Mouse (Mus musculus) hindbrain, postnatal 0 days (tissue): ENCODE data around the gene Vmn2r61. TPM values are rescaled to one million over a fixed set of nuclear protein-coding genes. Genes with fewer than 3 reads are reported as not detected.

ENCODE experiments used
- ATAC-seq: fragments of 200-750 bp; cut with Nextera tagmentation; 2 replicates; pipeline ENCODE4 v1.8.0; 2017; ENCODE audit warnings: mild to moderate bottlenecking, moderate TSS enrichment, moderate library complexity
- DNase-seq: peaks from one replicate; pipeline ENCODE4 v3.0.0-alpha.2; 2015; ENCODE audit warnings: low spot score
- H3K27ac ChIP-seq: fragments of 300-500 bp; sonication (generic); 2 replicates; pipeline ENCODE4 v1.5.1; 2014; ENCODE audit warnings: mild to moderate bottlenecking
- H3K27me3 ChIP-seq: fragments of 300-500 bp; sonication (generic); 2 replicates; pipeline ENCODE4 v1.6.1; 2014; ENCODE audit warnings: low read length, mixed read lengths; ENCODE audit not compliant: insufficient read depth
- H3K36me3 ChIP-seq: fragments of 300-500 bp; sonication (generic); 2 replicates; pipeline ENCODE4 v1.6.1; 2014; ENCODE audit warnings: low read length, mixed read lengths; ENCODE audit not compliant: insufficient read depth
- H3K4me1 ChIP-seq: fragments of 300-500 bp; sonication (generic); 2 replicates; pipeline ENCODE4 v1.6.1; 2014; ENCODE audit warnings: antibody characterized with exemption, low read length, mixed read lengths; ENCODE audit not compliant: insufficient read depth
- H3K4me2 ChIP-seq: fragments of 300-500 bp; sonication (generic); 2 replicates; pipeline ENCODE4 v1.6.1; 2014; ENCODE audit warnings: low read depth, mild to moderate bottlenecking, low read length, moderate library complexity, mixed read lengths
- H3K4me3 ChIP-seq: fragments of 300-500 bp; sonication (generic); 2 replicates; pipeline ENCODE4 v1.5.1; 2014; ENCODE audit warnings: low read length
- H3K9ac ChIP-seq: fragments of 300-500 bp; sonication (generic); replicated peaks from 2 replicates; pipeline ENCODE4 v1.6.1; 2014; ENCODE audit warnings: mild to moderate bottlenecking, low read length, moderate library complexity, mixed read lengths
- H3K9me3 ChIP-seq: fragments of 300-500 bp; sonication (generic); 2 replicates; pipeline ENCODE4 v1.6.1; 2016; ENCODE audit warnings: low read length, mixed read lengths
- CTCF ChIP-seq: IDR thresholded peaks from 2 replicates; pipeline ENCODE4 v1.5.1; 2016; ENCODE audit warnings: antibody characterized with exemption, control low read depth, low read depth
- WGBS: fragments of 180-500 bp; shearing (Covaris S2); extraction: QIAGEN DNeasy Blood & Tissue Kit; methylation state at CpG from one replicate; pipeline ENCODE4 v1.1.7; 2014; 5-methylcytosine and 5-hydroxymethylcytosine counted together
- polyA plus RNA-seq: library from polyadenylated mRNA; unstranded; fragments of >200 nt; fragmentation: Nextera tagmentation; extraction: Ambion mirVana; gene quantifications from 2 replicates; pipeline ENCODE4 v1.2.1, GENCODE M21; 2015
- total RNA-seq: library from RNA; depleted of rRNA; stranded (reverse); fragments of >200 nt; gene quantifications from 2 replicates; pipeline ENCODE4 v1.2.3, GENCODE M21; 2014; rRNA removed

Gene Vmn2r61
- total RNA-seq (not detected in 2 replicates), polyA plus RNA-seq (not detected in 2 replicates)

DNA sequence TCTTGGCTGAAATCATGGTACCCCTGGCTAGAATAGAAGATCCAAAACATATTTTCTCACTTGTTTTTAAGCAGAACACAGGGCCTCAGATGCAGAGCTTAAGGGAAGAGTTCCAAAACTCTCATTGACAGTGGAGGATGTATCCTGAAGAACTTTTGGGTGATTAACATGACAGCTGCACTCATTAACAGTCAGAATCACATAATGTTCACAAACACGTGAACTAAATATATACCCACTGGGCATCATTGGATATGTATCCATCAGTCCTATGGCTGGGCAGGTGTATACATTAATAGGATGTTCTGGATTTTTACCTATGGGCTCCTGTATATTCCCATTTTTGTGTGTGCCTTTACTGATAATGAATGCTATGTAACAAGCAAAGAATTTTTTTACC lies at the start of gene Vmn2r61:
Gene Vmn2r61, plus strand, starts transcription at position 301 of the 400 bp plus-strand sequence.
- Histone ChIP-seq H3K4me3 (no peak within 1 kb of the TSS), H3K36me3 (no peaks in the 10 kb centered on the region), H3K9me3 (peaks cover 10% of the 10 kb centered on the region; the same call in 1 of the 2 replicates), H3K27ac (no peak within 1 kb of the TSS), H3K27me3 (no peaks in the 10 kb centered on the region), H3K9ac (no peak within 1 kb of the TSS), H3K4me1 (no peaks in the 10 kb centered on the region), H3K4me2 (no peak within 1 kb of the TSS)
- ATAC-seq (no peak), DNase-seq (no peak)
- 89% methylated on average over 1 of the region's 1 CpGs for WGBS
- TF ChIP-seq CTCF, result no peak

Other genes starting within 250 kb of the Vmn2r61 start
- not detected in 2 replicates for gene Vmn2r59, start 201.0 kb upstream of the Vmn2r61 start, total RNA-seq
- gene Vmn2r59, start 201.0 kb upstream of the Vmn2r61 start, polyA plus RNA-seq, result not detected in 2 replicates
- gene Vmn2r60, start 152.3 kb upstream of the Vmn2r61 start, total RNA-seq, result not detected in 2 replicates
- gene Vmn2r60, start 152.3 kb upstream of the Vmn2r61 start, polyA plus RNA-seq, result not detected in 2 replicates
- not detected in 2 replicates for gene 4933421I07Rik, start 188.1 kb downstream of the Vmn2r61 start, total RNA-seq
- not detected in 2 replicates for gene 4933421I07Rik, start 188.1 kb downstream of the Vmn2r61 start, polyA plus RNA-seq
- gene Zfp141, start 245.7 kb downstream of the Vmn2r61 start, total RNA-seq, result 12.6 and 15.2 TPM in 2 replicates
- 6.7 and 8.1 TPM in 2 replicates for gene Zfp141, start 245.7 kb downstream of the Vmn2r61 start, polyA plus RNA-seq